Mouse (Mus musculus): ENCODE results near the gene Ccm2. TPM values are rescaled to one million over a fixed set of nuclear protein-coding genes. Genes with fewer than 3 reads are reported as not detected.
"Not testable (repeated sequence)": the region's sequence is repeated elsewhere in the genome, so short reads cannot be mapped to it uniquely, and the experiment has no call there.

The Ccm2 gene
- polyA plus RNA-seq, 1 experiment from 2014 or later, result 61.2 TPM

- Histone ChIP-seq H3K9me3 (replicated peaks) (no peaks in the 10 kb centered on the region), H3K4me3 (no peak overlapping the region), H3K36me3 (peaks cover 38% of the 10 kb centered on the region), H3K4me2 (no peak overlapping the region), H3K27ac (ENCODE audit: poor library complexity, severe bottlenecking) (no peak overlapping the region), H3K9ac (no peak overlapping the region), H3K4me1 (replicated peaks) (peaks cover 11% of the 10 kb centered on the region), H3K27me3 (replicated peaks) (no peaks in the 10 kb centered on the region; the same call in 1 of the 2 replicates)
- ATAC-seq (ENCODE audit: insufficient number of reproducible peaks, low FRiP score), result no peak
- 67% methylated on average over 9 of the region's 9 CpGs for WGBS
Measured at GRCm38 (mm10) chr11:6522782-6523525, 23.7 kb upstream of the Ccm2 start.

GRCm38 (mm10) chr11:6523662-6524088, 23.0 kb upstream of the Ccm2 start:
- H3K9me3 ChIP-seq (replicated peaks), result no peaks in the 10 kb centered on the region
- 63% methylated on average over 1 of the region's 1 CpGs for WGBS
- peaks cover 38% of the 10 kb centered on the region for H3K36me3 ChIP-seq
- H3K4me1 ChIP-seq (replicated peaks), result peaks cover 11% of the 10 kb centered on the region
- no peaks in the 10 kb centered on the region; the same call in 1 of the 2 replicates for H3K27me3 ChIP-seq (replicated peaks)
- H3K9ac ChIP-seq, result no peak overlapping the region
- H3K4me2 ChIP-seq, result no peak overlapping the region
- ATAC-seq (ENCODE audit: insufficient number of reproducible peaks, low FRiP score), result no peak
- H3K27ac ChIP-seq (ENCODE audit: poor library complexity, severe bottlenecking), result no peak overlapping the region
- H3K4me3 ChIP-seq, result no peak overlapping the region

- Histone ChIP-seq H3K4me3 (no peak overlapping the region), H3K4me1 (replicated peaks) (peaks cover 11% of the 10 kb centered on the region), H3K27me3 (replicated peaks) (no peaks in the 10 kb centered on the region), H3K27ac (ENCODE audit: poor library complexity, severe bottlenecking) (no peak overlapping the region), H3K9me3 (replicated peaks) (no peaks in the 10 kb centered on the region), H3K9ac (no peak overlapping the region), H3K4me2 (no peak overlapping the region), H3K36me3 (peaks cover 38% of the 10 kb centered on the region)
- no peak for ATAC-seq (ENCODE audit: insufficient number of reproducible peaks, low FRiP score)
- WGBS, result 89% methylated on average over 8 of the region's 8 CpGs
Measured at GRCm38 (mm10) chr11:6524165-6524879, 22.4 kb upstream of the Ccm2 start.

GRCm38 (mm10) chr11:6524880-6525238, 21.8 kb upstream of the Ccm2 start:
- Histone ChIP-seq H3K4me3 (no peak overlapping the region), H3K4me1 (replicated peaks) (peaks cover 11% of the 10 kb centered on the region), H3K36me3 (peaks cover 38% of the 10 kb centered on the region), H3K9ac (no peak overlapping the region), H3K27ac (ENCODE audit: poor library complexity, severe bottlenecking) (no peak overlapping the region), H3K27me3 (replicated peaks) (no peaks in the 10 kb centered on the region), H3K9me3 (replicated peaks) (no peaks in the 10 kb centered on the region), H3K4me2 (no peak overlapping the region)
- 88% methylated on average over 4 of the region's 4 CpGs for WGBS
- no peak for ATAC-seq (ENCODE audit: insufficient number of reproducible peaks, low FRiP score)

- peaks cover 38% of the 10 kb centered on the region for H3K36me3 ChIP-seq
- no peak overlapping the region for H3K9ac ChIP-seq
- H3K27me3 ChIP-seq (replicated peaks), result no peaks in the 10 kb centered on the region
- WGBS, result 95% methylated on average over 1 of the region's 1 CpGs
- peaks cover 11% of the 10 kb centered on the region for H3K4me1 ChIP-seq (replicated peaks)
- no peak overlapping the region for H3K27ac ChIP-seq (ENCODE audit: poor library complexity, severe bottlenecking)
- H3K4me2 ChIP-seq, result no peak overlapping the region
- ATAC-seq (ENCODE audit: insufficient number of reproducible peaks, low FRiP score), result no peak
- H3K4me3 ChIP-seq, result no peak overlapping the region
- H3K9me3 ChIP-seq (replicated peaks), result no peaks in the 10 kb centered on the region
Measured at GRCm38 (mm10) chr11:6525241-6525640, 21.4 kb upstream of the Ccm2 start.

- ATAC-seq (ENCODE audit: insufficient number of reproducible peaks, low FRiP score); H3K9me3 ChIP-seq (replicated peaks); H3K27me3 ChIP-seq (replicated peaks): not testable (repeated sequence)
- 67% methylated on average over 14 of the region's 16 CpGs for WGBS
- peaks cover 38% of the 10 kb centered on the region for H3K36me3 ChIP-seq
- H3K4me1 ChIP-seq (replicated peaks), result peaks cover 11% of the 10 kb centered on the region
- peak overlapping the region; percentile 86 for H3K27ac ChIP-seq (ENCODE audit: poor library complexity, severe bottlenecking)
- peak overlapping the region; percentile 70 for H3K4me3 ChIP-seq
- peak overlapping the region; percentile 87 for H3K4me2 ChIP-seq
- peak overlapping the region; percentile 92 for H3K9ac ChIP-seq
Measured at GRCm38 (mm10) chr11:6526526-6527255, 20.0 kb upstream of the Ccm2 start.

GRCm38 (mm10) chr11:6527256-6528185, 19.2 kb upstream of the Ccm2 start:
- H3K36me3 ChIP-seq, result peaks cover 38% of the 10 kb centered on the region
- peaks cover 11% of the 10 kb centered on the region for H3K4me1 ChIP-seq (replicated peaks)
- H3K4me2 ChIP-seq, result peak overlapping the region; percentile 87
- WGBS, result 24% methylated on average over 10 of the region's 10 CpGs
- peak overlapping the region; percentile 86 for H3K27ac ChIP-seq (ENCODE audit: poor library complexity, severe bottlenecking)
- 0 out of 2 replicates have a peak, but pooled peaks have one; percentile 43 for ATAC-seq (ENCODE audit: insufficient number of reproducible peaks, low FRiP score)
- 0 out of 2 replicates have a peak, but pooled peaks cover 3% of the 10 kb centered on the region for H3K9me3 ChIP-seq (replicated peaks)
- peak overlapping the region; percentile 70 for H3K4me3 ChIP-seq
- H3K9ac ChIP-seq, result peak overlapping the region; percentile 92
- no peaks in the 10 kb centered on the region for H3K27me3 ChIP-seq (replicated peaks)

GRCm38 (mm10) chr11:6528186-6529006, 18.3 kb upstream of the Ccm2 start:
- peak overlapping the region; percentile 86 for H3K27ac ChIP-seq (ENCODE audit: poor library complexity, severe bottlenecking)
- peak overlapping the region; percentile 92 for H3K9ac ChIP-seq
- H3K36me3 ChIP-seq, result peaks cover 38% of the 10 kb centered on the region
- ATAC-seq (ENCODE audit: insufficient number of reproducible peaks, low FRiP score), result peak; percentile 98
- H3K4me3 ChIP-seq, result peak overlapping the region; percentile 70
- H3K27me3 ChIP-seq (replicated peaks), result no peaks in the 10 kb centered on the region
- 0 out of 2 replicates have a peak, but pooled peaks cover 3% of the 10 kb centered on the region for H3K9me3 ChIP-seq (replicated peaks)
- under 1% methylated on average over 51 of the region's 51 CpGs for WGBS
- peaks cover 11% of the 10 kb centered on the region for H3K4me1 ChIP-seq (replicated peaks)
- peak overlapping the region; percentile 87 for H3K4me2 ChIP-seq

- Histone ChIP-seq H3K4me2 (no peak overlapping the region), H3K27me3 (replicated peaks) (no peaks in the 10 kb centered on the region), H3K36me3 (peaks cover 22% of the 10 kb centered on the region), H3K4me3 (no peak overlapping the region), H3K9ac (no peak overlapping the region), H3K27ac (ENCODE audit: poor library complexity, severe bottlenecking) (no peak overlapping the region), H3K9me3 (replicated peaks) (0 out of 2 replicates have a peak, but pooled peaks cover 3% of the 10 kb centered on the region), H3K4me1 (replicated peaks) (peaks cover 11% of the 10 kb centered on the region)
- ATAC-seq (ENCODE audit: insufficient number of reproducible peaks, low FRiP score), result no peak
- 87% methylated on average over 8 of the region's 8 CpGs for WGBS
Measured at GRCm38 (mm10) chr11:6529961-6530360, 16.7 kb upstream of the Ccm2 start.

GRCm38 (mm10) chr11:6530746-6531145, 15.9 kb upstream of the Ccm2 start:
- WGBS, result 79% methylated on average over 3 of the region's 3 CpGs
- Histone ChIP-seq H3K27ac (ENCODE audit: poor library complexity, severe bottlenecking) (no peak overlapping the region), H3K4me3 (no peak overlapping the region), H3K9ac (no peak overlapping the region), H3K4me2 (no peak overlapping the region), H3K27me3 (replicated peaks) (no peaks in the 10 kb centered on the region), H3K9me3 (replicated peaks) (0 out of 2 replicates have a peak, but pooled peaks cover 3% of the 10 kb centered on the region), H3K4me1 (replicated peaks) (peaks cover 11% of the 10 kb centered on the region), H3K36me3 (peaks cover 14% of the 10 kb centered on the region)
- ATAC-seq (ENCODE audit: insufficient number of reproducible peaks, low FRiP score), result no peak
